Mouse (Mus musculus) forebrain, embryonic 12.5 days (tissue): ENCODE measurements around the gene Sirpb1b. TPM values are rescaled to one million over a fixed set of nuclear protein-coding genes. Genes with fewer than 3 reads are reported as not detected.

Experiments
- polyA plus RNA-seq: library from polyadenylated mRNA; unstranded; fragments of >200 nt; fragmentation: Nextera tagmentation; extraction: Ambion mirVana; gene quantifications from 2 replicates; pipeline ENCODE4 v1.2.1, GENCODE M21; 2016

Gene Sirpb1b
- polyA plus RNA-seq, 1 experiment from 2014 or later = not detected

Other genes with a start within 250 kb of the Sirpb1b start
- not detected in 2 replicates for gene Gm9733, start 242.8 kb downstream of the Sirpb1b start, polyA plus RNA-seq
- gene Sirpb1a, start 148.5 kb downstream of the Sirpb1b start, polyA plus RNA-seq = not detected in 2 replicates